Mouse (Mus musculus) lung, postnatal 10 days (tissue): ENCODE results near the gene Olfr457.
"Not testable (repeated sequence)": the region's sequence is repeated elsewhere in the genome, so short reads cannot be mapped to it uniquely, and the experiment has no call there.

ENCODE experiments used
- DNase-seq: peaks from one replicate; pipeline ENCODE4 v3.0.0; 2021

Olfr457 gene

GRCm38 (mm10) chr6:42476235-42476634, at the start of gene Olfr457:
Gene Olfr457, minus strand, starts transcription at chr6:42476335.
- no peak for DNase-seq

- DNase-seq, result no peak
Observed at GRCm38 (mm10) chr6:42513461-42513860, 37.3 kb upstream of the Olfr457 start.

- DNase-seq, result no peak
Observed at GRCm38 (mm10) chr6:42509311-42509710, 33.2 kb upstream of the Olfr457 start.

GRCm38 (mm10) chr6:42503478-42503877, 27.3 kb upstream of the Olfr457 start:
- peak; percentile 17 for DNase-seq

GRCm38 (mm10) chr6:42489731-42490130, 13.6 kb upstream of the Olfr457 start:
- DNase-seq, result no peak

GRCm38 (mm10) chr6:42487114-42487513, 11.0 kb upstream of the Olfr457 start, which contains the start of gene Olfr456:
Gene Olfr456, minus strand, starts transcription at chr6:42487214.
- no peak for DNase-seq

- DNase-seq, result peak; percentile 21
Observed at GRCm38 (mm10) chr6:42484633-42485032, 8.5 kb upstream of the Olfr457 start.

GRCm38 (mm10) chr6:42471298-42471697, 4.8 kb downstream of the Olfr457 start:
- not testable (repeated sequence) for DNase-seq

GRCm38 (mm10) chr6:42470542-42470941, 5.6 kb downstream of the Olfr457 start:
- DNase-seq, result no peak

- no peak for DNase-seq
Observed at GRCm38 (mm10) chr6:42465096-42465495, 11.0 kb downstream of the Olfr457 start, which contains the start of gene Olfr458. Gene Olfr458, minus strand, starts transcription at chr6:42465196.

- DNase-seq, result no peak
Observed at GRCm38 (mm10) chr6:42447381-42447780, 28.8 kb downstream of the Olfr457 start.

- DNase-seq, result no peak
Observed at GRCm38 (mm10) chr6:42444491-42444890, 31.6 kb downstream of the Olfr457 start.

- DNase-seq, result no peak
Observed at GRCm38 (mm10) chr6:42441395-42441794, 34.7 kb downstream of the Olfr457 start.

GRCm38 (mm10) chr6:42435490-42435889, 40.6 kb downstream of the Olfr457 start:
- DNase-seq, result no peak

- no peak for DNase-seq
Observed at GRCm38 (mm10) chr6:42434446-42434845, 41.7 kb downstream of the Olfr457 start, which contains the start of gene Tas2r126. Gene Tas2r126, plus strand, starts transcription at chr6:42434535.

GRCm38 (mm10) chr6:42433554-42433953, 42.6 kb downstream of the Olfr457 start:
- DNase-seq, result peak; percentile 41

- DNase-seq, result no peak
Observed at GRCm38 (mm10) chr6:42426337-42426736, 49.8 kb downstream of the Olfr457 start.

- no peak for DNase-seq
Observed at GRCm38 (mm10) chr6:42424472-42424871, 51.7 kb downstream of the Olfr457 start.

- DNase-seq, result no peak
Observed at GRCm38 (mm10) chr6:42421439-42421838, 54.7 kb downstream of the Olfr457 start.

- DNase-seq, result no peak
Observed at GRCm38 (mm10) chr6:42419443-42419842, 56.7 kb downstream of the Olfr457 start.
